Mouse (Mus musculus): Measurements from ENCODE around the gene Rgma. TPM values are rescaled to one million over a fixed set of nuclear protein-coding genes. Genes with fewer than 3 reads are reported as not detected.

Gene Rgma
- total RNA-seq, 2 experiments from 2014 or later: 60.2 to 66.3 TPM

DNA sequence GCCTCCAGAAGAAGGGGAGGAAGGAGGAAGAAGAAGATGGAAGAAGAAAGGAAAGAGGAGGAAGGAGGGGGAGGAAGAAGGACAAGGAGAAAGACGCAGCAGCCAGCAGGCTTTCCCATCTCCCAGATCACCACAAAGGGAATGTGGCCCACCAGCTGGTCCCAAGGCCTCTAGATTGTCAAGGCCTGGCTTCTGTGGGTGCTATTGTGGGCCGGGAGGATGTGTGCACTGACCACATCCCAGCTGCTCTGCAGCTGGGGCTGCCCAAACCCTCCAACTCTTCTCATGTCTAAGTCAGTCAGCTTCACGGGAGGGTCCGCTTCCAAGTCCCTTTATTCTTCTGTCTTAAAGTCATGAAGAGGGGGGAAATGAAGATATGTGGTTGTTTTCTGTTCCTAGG lies 5.3 kb upstream of the Rgma start:
- DNase-seq (ENCODE audit: low spot score in 2 of 2): no peak

DNA sequence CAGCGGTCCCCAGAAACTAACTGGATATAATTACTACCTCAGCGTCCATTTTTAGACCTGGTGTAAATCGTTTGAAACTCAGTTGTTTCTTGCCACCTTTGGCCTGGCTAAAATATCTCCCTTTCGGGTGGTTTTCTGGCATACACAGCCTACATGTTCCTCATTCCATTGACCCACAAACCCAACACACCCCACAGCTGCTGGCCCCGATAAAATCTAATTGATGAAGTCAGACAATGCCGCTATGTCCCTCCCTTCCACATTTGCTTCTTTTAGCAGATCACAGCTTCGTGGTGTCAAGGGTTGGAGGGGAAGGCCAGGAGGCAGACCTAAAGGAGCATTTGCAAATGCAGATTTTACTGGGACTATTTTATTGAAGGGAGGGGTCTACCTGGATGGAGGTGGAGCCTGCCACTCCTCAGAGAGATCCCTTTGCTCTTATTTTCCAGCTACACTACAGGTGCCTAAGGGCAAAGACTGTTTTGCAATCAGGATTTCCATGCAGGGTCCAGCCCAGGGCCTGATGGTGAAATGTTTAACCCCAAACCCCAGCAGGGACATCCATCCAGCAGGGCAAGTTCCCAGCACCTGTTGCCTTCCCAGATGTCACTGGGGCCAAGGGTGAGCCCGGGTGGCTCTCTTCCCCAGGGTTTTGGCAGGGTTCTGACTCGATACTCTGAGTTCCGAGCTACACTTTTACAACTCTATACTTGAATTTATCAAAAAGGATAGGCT lies 3.6 kb upstream of the Rgma start:
- no peak for DNase-seq (ENCODE audit: low spot score in 2 of 2)

DNA sequence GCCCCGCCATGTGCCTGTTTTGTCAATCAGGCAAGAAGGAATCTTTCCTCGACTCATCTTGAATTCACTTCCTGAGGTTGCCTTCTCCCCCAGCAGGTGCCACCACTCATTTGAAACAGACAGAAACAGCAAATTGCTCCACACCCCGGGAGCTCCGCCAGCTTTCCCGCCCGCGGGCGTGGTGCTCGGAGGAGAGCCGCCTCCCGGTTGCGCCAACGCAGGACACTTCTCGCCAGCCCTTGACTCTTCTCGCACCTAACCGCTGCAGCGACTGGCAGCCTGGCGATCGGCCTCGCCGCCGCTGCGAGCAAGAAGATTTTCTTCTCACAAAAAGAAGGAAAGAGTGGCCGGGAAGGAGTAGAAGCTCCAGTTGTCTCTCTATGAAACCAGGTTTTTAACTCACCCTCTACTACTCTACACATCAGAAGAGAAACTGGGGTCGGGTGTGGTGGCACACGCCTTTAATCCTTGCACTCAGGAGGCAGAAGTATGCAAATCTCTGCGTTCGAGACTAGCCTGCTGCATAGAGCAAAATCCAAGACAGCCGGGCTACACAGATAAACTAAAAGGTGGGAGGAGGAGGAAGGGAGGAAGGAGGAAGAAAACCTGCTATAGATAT lies 2.8 kb upstream of the Rgma start:
- DNase-seq (ENCODE audit: low spot score in 2 of 2): peak; percentile 41 to 46

DNA sequence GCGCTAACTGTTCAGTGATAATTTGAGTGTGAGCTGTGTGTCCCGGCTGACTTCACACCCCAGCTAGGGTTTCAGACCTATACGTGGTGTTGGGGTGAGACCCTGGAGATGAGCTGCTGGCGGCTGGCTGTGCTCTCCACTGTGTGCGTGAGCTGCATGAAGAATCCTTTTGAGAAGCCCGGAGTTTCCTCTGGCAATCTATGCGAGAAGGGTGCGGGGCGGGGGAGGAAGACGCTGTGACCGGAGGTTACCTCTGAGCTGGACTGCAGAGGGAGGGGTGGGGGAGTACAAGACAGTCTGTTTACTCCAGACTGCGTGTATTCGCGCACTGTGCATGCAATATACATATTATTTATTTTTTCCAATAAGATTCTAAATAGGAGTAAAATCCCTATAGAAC lies 582 bp upstream of the Rgma start:
- peak in 1 of 2 experiments; percentile 64 for DNase-seq (ENCODE audit: low spot score in 2 of 2)

DNA sequence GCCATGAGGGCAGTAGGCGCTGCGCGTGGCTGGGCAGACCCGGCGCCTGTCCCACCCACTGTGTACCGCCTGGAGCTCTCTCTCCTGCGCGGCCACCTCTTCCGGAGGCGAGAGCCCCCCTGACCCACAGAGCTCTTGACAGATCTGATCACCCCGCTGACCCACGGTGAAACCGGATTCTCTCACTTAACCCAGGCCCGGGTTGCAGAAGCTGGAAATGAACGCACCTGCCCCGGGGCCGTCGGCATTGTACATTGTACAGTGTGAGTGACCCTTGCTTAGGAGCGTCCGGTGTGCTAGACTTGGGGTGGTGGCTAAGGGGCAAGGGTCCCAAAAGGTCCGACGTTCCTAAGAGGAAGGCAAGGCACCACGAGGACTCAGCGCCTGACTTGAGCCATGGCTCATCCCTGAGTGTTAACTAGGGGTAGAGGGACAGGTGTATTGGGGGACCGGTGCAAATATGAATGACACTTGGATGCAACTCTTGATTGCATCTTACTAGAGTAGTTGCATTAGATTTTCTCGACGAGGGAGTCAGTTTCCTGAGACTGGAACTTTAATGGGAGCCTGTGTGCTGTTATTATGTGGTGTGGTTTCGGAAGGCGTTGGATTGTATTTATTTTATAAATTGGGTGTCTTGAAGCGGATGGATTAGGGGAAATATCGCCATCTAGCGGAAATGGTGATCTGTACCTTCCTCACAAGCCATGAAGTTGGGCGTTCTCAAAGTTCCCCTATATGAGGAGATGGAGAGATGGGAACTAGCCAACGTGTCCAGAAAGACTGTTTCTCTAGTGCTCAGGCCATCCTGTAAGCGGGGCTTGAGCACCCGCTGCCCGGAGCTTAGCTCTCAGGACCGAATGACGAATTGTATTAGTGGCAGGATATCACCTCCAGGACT lies 1.0 kb downstream of the Rgma start:
- DNase-seq (ENCODE audit: low spot score in 2 of 2): peak; percentile 68 to 93

DNA sequence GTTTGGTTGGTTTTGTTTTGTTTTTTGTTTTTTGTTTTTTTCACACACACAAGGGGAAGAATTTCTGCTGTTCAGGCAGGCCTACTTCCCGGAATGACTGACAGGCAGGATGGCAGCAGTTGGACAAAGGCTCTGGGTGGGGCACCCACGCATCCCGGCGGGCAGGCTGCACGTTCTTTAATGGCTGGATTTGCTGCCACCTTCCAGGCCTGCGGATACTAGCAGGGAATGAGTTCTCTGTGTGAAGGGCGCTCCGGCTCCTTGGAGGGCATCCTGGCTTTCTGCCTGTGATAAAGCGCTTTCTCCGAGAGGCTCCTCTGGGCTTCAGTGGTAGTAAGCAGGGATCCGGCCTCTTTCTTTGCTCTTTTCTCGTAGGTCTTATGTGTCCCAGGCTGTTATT lies 2.0 kb downstream of the Rgma start:
- no peak for DNase-seq (ENCODE audit: low spot score in 2 of 2)

DNA sequence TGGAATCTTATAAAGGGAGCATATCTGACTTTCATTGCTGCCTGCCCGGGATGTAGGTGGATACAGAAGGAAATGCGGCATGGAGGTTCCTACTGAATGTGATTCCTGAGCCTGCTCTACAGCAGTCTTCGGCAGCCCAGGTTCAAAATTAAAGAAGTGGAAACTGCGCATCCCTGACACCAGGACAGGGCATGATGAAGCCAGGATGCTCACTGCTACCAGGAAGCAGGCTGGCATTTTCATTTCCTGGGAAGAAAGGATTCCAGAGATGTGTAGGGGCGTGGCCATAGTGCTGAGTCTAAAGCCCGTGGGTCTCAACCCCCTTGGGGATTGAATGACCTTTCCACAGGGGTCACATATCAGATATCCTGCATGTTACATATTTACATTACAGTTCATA lies 2.7 kb downstream of the Rgma start:
- no peak for DNase-seq (ENCODE audit: low spot score in 2 of 2)

DNA sequence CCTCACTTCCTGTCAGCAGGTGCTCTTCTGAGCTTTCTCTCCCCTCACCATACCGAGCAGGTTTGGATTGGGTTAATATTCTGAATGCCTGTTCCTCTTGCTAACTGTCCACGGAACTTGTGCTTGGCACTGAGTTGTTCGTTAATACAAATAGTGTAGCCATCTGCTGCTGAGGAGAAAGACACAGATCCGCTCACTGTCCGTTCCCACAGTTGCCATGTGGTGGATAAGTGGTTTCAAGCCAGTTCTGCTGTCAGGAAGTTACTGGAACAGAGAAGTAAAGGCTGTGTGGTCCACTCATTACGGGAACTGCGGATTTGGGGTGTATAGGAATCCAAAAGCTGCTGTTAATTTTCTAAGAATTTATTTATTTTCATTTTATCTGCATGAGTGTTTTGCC lies 7.5 kb downstream of the Rgma start:
- DNase-seq (ENCODE audit: low spot score in 2 of 2): peak in 1 of 2 experiments; percentile 56

DNA sequence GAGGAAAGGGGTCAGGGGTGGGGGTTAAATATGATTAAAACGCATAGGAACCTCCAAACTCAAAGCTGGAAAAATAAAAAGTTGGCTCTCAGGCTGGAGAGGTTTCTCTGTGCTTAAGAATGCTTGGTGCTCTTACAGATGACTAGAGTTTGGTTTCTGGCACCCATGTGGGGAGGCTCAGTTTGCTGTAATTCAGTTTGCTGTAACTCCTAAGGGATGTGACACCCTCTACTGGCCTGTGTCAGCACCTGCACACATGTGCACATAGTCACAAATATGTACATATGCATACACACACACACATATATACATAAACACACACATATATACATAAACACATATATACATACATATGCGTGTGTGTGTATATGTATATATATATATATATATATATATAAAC lies 13.6 kb downstream of the Rgma start:
- DNase-seq (ENCODE audit: low spot score in 2 of 2): no peak

DNA sequence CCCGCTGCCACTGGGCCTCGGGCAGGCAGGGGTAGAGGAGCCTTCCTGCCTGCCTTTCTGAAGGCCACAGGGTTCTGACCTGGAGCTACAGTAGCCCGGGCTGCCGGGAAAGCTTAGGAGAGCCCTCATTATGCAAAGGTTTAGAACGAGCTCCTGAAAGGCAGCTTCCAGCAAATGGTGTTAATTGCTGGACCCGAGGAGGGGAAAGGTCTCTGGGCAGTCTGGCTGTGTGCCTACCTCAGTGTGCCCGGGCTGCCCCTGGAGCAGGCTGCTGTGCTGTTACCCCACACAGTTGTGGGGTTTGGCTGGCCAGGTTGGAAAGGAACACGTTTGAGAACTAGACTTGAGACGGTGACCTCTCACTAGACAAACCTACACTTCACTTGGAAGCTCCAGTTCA lies 14.1 kb downstream of the Rgma start:
- no peak for DNase-seq (ENCODE audit: low spot score in 2 of 2)

DNA sequence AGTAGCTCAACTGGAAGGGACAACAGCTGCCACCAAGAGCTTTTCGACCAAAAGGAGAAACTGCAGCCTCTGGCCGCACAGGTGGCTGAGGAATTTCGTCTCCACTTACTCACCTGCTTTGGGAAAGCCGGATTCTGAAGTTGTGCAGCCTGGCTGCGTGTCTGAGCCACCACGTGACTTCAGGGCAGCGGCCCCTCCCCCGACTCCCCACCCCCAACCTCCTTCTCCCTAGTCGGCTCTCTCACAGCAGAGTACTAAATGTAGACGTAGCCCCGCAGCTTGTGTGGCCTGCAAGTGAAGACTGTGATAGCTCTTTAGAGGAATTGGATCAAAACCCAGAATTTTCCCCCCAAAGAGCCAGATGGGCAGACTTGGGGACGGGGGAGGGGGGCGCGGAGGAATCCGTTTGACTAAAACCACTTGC lies 14.6 kb downstream of the Rgma start:
- no peak for DNase-seq (ENCODE audit: low spot score in 2 of 2)

DNA sequence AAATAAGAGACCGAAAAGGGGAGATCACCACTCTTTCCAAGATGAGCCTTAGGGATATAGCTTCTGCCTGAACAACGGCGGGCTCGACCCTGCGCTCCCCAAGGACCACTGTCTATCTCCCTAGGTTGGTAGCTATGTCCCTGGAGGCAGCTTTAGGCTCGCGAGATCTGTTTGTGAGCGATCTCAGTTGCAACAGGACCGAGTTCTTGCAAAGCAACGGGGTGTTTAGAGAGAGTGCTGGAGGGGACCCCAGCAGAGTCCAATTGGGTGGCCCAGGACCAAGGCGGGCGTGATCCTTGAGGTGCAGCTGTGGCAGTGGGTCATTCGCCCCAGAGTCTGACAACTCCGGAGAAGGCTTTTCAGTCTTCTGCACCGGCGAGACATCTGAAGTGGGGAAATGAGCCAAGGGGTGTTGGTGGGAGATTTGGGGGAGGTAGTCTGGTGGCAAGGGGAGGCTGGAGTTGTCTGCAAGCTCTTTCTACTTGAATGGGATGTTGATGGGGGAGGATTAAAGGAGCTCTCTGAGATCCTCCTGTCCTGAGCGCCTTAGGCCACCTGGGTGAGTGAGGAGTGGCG lies 15.2 kb downstream of the Rgma start:
- no peak for DNase-seq (ENCODE audit: low spot score in 2 of 2)

DNA sequence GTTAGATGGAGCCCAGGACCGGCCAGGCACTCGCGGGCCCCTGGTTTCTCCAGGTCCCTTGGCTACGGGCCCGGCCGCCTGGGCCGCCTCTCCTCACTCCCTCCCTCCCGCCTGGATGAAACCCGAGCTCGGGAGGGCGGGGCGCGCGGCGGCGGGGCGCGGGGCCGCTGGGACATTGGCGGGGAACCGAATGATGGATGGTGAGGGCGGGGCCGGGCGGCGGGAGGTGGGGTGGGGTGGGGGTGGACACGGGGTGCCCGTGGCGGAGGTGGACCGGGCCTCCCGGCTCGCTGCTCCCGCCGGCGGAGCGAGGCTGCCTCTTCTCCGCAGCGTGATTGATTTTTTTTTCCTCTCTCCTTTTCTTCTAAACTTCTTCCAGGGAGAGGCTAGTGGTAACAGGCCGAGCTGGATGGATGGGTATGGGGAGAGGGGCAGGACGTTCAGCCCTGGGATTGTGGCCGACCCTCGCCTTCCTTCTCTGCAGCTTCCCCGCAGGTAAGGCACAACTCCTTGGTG lies 15.8 kb downstream of the Rgma start:
- DNase-seq (ENCODE audit: low spot score in 2 of 2): peak; percentile 63 to 80

DNA sequence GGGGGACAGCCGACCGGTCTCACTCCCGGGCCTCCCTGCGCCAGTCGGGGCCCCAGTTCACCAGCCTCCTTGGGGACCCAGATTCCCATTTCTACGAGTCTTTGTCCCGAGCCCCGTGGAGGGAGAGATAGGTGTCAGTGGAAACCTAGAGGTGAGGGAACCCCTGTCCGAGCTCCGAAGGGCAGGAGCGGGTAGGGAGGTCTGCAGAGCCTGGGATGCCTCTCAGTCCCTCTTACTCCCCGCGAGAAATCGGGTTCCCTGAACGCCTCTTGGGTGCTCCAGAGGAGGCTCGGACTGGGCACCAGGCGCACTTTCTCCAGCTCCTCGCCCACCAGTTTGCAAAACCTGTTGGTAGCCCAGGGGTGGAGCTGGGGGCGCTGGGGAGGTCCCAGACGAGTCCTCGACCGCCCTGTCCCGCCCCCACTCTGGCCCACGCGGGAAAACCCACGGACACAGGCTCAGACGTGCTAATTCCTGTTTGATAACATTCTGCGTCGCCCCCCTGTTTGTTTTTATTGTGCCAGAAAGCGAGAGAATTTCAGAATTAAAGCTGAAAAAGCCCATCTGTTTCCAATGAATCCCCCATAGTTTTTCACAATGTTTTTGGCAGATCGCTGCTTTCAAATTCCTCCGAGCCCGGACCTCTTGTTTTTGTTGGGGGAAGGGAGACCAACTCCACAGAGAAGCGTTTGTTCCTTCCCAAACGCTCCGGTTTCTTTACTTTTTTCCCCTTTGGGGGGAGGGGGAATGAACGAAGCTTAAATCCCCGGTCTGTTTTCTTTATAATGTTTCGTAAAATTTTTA lies 16.4 kb downstream of the Rgma start:
- DNase-seq (ENCODE audit: low spot score in 2 of 2): peak in 1 of 2 experiments; percentile 79

DNA sequence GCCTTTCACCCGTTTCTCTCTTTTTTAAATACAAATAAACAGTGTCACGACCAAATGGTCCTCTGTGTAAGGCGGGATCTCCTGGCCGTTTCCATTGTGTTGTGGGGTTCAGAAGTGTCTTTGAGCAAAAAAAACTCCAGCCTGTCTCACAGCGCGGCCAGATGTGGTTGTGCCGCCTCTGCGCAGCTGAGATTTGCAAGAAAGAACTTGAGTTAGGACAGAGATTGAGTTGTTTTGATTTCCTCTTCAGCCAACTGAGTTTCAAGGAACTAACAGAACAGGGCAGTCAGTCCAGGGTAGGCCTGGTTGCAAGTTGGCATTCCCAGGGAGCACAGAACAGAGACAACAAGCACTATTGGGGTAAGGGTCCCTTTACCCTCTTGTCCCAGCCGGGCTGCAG lies 17.1 kb downstream of the Rgma start:
- DNase-seq (ENCODE audit: low spot score in 2 of 2): no peak

DNA sequence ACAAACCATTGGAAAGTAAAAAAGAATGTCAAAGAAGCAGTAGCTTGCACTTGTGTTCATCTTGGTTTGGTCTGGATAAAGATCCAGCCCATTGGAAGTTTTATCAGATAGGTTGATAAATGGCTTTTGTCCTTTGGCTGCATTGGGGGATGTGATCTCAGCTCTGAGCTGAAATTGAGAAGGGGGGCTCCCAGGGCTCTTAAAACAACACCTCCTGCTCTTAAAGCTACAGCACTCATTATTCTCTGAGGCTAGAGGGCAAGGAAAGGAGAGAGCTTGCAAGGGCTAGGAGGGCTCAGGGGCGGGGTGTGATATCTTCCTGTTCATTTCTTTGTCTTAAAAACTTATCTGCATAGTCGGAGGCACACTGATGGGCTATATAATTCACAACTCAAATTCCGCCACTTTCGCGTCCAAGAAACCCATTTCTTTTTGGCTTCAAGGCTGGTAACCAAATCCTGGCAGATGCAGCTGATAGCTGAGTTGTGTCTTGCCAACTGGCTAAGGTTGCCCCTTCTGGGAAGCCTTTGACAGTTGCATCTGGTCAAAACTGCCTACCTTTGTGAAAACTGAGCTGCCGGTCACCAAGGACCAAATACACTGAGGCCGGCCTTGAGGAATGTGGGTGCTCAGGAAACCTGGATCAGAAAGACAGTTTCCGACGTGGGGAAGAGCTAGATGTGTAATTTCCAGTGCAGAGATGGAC lies 18.2 kb downstream of the Rgma start:
- no peak for DNase-seq (ENCODE audit: low spot score in 2 of 2)

DNA sequence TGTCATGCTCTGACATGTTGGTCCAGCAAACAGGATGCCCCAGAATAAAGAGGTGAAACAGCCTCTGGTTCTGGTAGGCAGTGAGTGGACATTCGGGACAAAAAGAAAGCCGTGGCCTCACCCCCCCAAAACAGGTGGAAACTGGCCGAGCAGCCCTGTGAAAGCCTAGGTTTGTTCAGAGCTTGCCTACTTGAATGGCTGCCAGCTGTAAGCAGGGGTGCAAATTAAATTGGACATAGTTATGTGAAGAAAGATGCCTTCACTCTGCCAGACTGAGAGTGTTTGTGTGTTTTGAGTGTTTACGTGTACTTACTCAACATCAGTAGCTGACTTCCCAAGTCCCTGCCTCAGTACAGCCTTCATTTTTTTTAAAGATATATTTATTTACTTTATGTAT lies 18.7 kb downstream of the Rgma start:
- no peak for DNase-seq (ENCODE audit: low spot score in 2 of 2)

DNA sequence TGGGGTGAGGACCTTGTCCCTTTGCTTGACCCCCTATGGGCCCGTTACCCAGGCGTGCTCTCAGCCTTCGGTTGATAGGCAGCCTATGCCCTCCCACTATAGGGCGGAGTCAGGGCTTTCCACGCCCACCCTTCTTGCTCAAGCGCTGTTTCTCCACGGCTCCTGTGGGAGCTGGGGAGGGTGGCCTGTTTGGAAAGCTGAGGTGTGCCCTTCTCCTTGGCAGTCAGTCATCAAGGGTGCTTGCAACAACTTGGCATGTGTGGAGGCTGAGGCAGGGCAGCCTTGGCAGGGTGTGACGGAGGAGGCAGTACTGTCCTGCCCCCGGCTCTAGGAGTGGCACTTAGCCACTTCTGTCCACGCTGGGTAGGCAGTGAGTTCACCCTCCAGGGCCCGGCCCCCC lies 23.0 kb downstream of the Rgma start:
- DNase-seq (ENCODE audit: low spot score in 2 of 2): no peak

DNA sequence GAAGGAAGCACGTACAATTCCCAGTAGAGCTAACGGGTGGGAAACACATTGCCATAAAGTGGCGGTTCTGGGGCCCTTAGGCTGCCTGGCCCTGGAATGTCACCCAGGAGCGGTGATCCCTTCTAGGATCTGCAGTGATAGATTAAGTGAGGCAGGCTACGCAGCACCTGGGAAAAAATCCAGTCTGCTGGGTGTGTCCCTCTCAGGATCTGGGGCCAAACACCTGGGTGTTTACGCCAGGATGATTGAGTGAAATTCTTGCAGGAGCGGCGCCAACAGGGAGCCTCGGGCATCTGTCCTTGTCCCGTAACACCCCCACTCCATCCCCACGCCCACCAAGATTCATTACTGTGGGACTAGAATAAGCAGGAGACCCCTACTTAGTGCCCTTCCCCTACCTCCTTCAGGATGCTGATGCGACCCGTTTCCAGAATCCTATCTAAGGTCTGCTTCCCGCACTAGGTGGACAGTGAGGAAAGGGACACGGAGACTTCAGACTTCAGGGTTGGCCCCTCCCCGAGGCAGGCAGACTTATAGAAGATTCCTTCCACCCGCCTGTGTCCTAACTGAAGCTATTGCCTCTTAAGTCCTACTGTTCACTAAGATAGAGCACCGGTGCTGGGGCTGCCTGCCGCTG lies 23.6 kb downstream of the Rgma start:
- no peak for DNase-seq (ENCODE audit: low spot score in 2 of 2)
